Mouse (Mus musculus): Measurements from ENCODE around the gene Pcnx3.

DNA sequence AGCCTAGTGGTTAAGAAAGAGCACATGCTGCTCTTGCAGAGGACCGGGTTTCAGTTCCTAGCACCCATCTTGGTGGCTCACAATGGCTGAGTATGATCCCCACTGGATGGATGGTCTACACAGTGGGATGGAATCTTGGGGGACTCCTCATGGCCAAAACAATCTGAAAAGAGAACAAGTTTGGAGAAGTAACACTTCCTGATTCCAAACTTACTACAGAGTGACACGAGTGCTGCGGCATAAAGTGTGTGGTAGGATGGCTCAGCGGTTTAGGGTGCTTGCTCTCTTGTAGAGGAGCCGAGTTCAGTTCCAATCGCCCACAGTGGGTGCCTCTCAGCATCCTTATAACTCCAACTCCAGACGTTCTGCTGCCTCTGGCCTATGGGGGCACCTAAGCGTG lies 63.4 kb downstream of the Pcnx3 start:
- TF ChIP-seq CTCF (IDR thresholded peaks at IDR 0.05) (no peak), EP300 (IDR thresholded peaks at IDR 0.05) (no peak)

All from lung, postnatal 0 days (tissue).